Mouse (Mus musculus) embryo, embryonic 10 days (tissue): ENCODE data around the gene Actr8.

Experiments used
- DNase-seq: peaks from one replicate; pipeline ENCODE4 v3.0.0-alpha.2; 2015; ENCODE audit warnings: low spot score

The Actr8 gene

GRCm38 (mm10) chr14:30039413-30039812 is 61.3 kb downstream of the Actr8 start:
- no peak for DNase-seq

GRCm38 (mm10) chr14:30041836-30042235 is 63.7 kb downstream of the Actr8 start:
- DNase-seq = no peak

- no peak for DNase-seq
Measured at GRCm38 (mm10) chr14:30043356-30043940, 65.3 kb downstream of the Actr8 start.

GRCm38 (mm10) chr14:30045239-30045638 is 67.1 kb downstream of the Actr8 start:
- DNase-seq = no peak

GRCm38 (mm10) chr14:30045704-30046220 is 67.6 kb downstream of the Actr8 start:
- DNase-seq = no peak

GRCm38 (mm10) chr14:30046976-30047375 is 68.8 kb downstream of the Actr8 start:
- no peak for DNase-seq

GRCm38 (mm10) chr14:30048049-30048448 is 69.9 kb downstream of the Actr8 start:
- no peak for DNase-seq

- no peak for DNase-seq
Measured at GRCm38 (mm10) chr14:30050280-30050679, 72.1 kb downstream of the Actr8 start.

- DNase-seq = no peak
Measured at GRCm38 (mm10) chr14:30054922-30055321, 76.8 kb downstream of the Actr8 start.
